Mouse (Mus musculus) CH12.LX (cell line): ENCODE results near the gene Emc6. TPM values are rescaled to one million over a fixed set of nuclear protein-coding genes. Genes with fewer than 3 reads are reported as not detected.

Experiments
- DNase-seq: peaks from one replicate; pipeline ENCODE4 v3.0.0-alpha.2; 2013; ENCODE audit errors: extremely low read depth
- H3K27ac ChIP-seq: 2 replicates; pipeline ENCODE4 v1.5.1; 2012; ENCODE audit warnings: low read depth, mild to moderate bottlenecking, control low read depth, moderate library complexity; ENCODE audit not compliant: insufficient read depth
- H3K27me3 ChIP-seq: replicated peaks from 2 replicates; pipeline ENCODE3; 2012; ENCODE audit warnings: inconsistent platforms
- H3K36me3 ChIP-seq, 2 experiments: replicated peaks in 1 of 2; 2 replicates each; pipeline versions ENCODE3 to v1.6.1; 2012; ENCODE audit warnings: inconsistent platforms in 1 of 2, low read length in 1 of 2, mild to moderate bottlenecking in 1 of 2, mixed read lengths in 1 of 2, moderate library complexity in 1 of 2; ENCODE audit not compliant: control insufficient read depth in 1 of 2, insufficient read depth in 1 of 2
- H3K4me1 ChIP-seq, 2 experiments: 2 replicates each; pipeline ENCODE4 v1.6.1; 2012; ENCODE audit warnings: inconsistent platforms in 1 of 2, moderate library complexity in 1 of 2; ENCODE audit not compliant: insufficient read depth in 2 of 2, control insufficient read depth in 1 of 2
- H3K4me2 ChIP-seq: 2 replicates; pipeline ENCODE4 v1.6.1; 2012; ENCODE audit warnings: low read depth, mild to moderate bottlenecking, control low read depth; ENCODE audit not compliant: poor library complexity, insufficient read depth, severe bottlenecking
- H3K4me3 ChIP-seq, 3 experiments: fragments of 150-350 bp in 1 of 3; sonication (generic) in 1 of 3; replicated peaks in 1 of 3; 2 replicates each; pipeline versions ENCODE3 to v1.5.1; 2011 to 2012; ENCODE audit warnings: low read depth in 2 of 3, low read length in 2 of 3, mild to moderate bottlenecking in 2 of 3, moderate library complexity in 2 of 3, control low read depth in 1 of 3, improper control_type of control experiment in 1 of 3, inconsistent platforms in 1 of 3, mixed read lengths in 1 of 3; ENCODE audit not compliant: poor library complexity in 1 of 3
- H3K79me2 ChIP-seq: replicated peaks from 2 replicates; pipeline ENCODE4 v1.6.1; 2012; ENCODE audit warnings: mild to moderate bottlenecking, moderate library complexity; ENCODE audit not compliant: control insufficient read depth, poor library complexity, insufficient read depth, severe bottlenecking; ENCODE audit errors: extremely low read depth
- H3K9ac ChIP-seq: 2 replicates; pipeline ENCODE4 v1.6.1; 2012; ENCODE audit warnings: low read depth, mild to moderate bottlenecking, control low read depth, moderate library complexity; ENCODE audit not compliant: insufficient read depth
- H3K9me3 ChIP-seq: replicated peaks from 2 replicates; pipeline ENCODE3; 2012; ENCODE audit warnings: low read length, inconsistent platforms, mixed read lengths
- CHD1 ChIP-seq: IDR thresholded peaks from 2 replicates; pipeline ENCODE4 v1.6.1; 2012; ENCODE audit warnings: low read depth, low read length, improper control_type of control experiment, inconsistent platforms
- CHD2 ChIP-seq: IDR thresholded peaks from 2 replicates; pipeline ENCODE4 v1.6.1; 2011; ENCODE audit warnings: low read length, improper control_type of control experiment
- CTCF ChIP-seq, 2 experiments: IDR thresholded peaks in 1 of 2; conservative IDR thresholded peaks in 1 of 2; 2 replicates each; pipeline ENCODE4 v1.5.1; 2011 to 2012; ENCODE audit warnings: low read depth in 2 of 2, low read length in 2 of 2, improper control_type of control experiment in 1 of 2, inconsistent platforms in 1 of 2, mild to moderate bottlenecking in 1 of 2, moderate library complexity in 1 of 2
- E2F4 ChIP-seq: IDR thresholded peaks from 2 replicates; pipeline ENCODE4 v1.6.1; 2011; ENCODE audit warnings: low read depth, low read length, improper control_type of control experiment; ENCODE audit not compliant: insufficient replicate concordance
- ELF1 ChIP-seq: IDR thresholded peaks from 2 replicates; pipeline ENCODE4 v1.6.1; 2014; ENCODE audit warnings: low read depth, mild to moderate bottlenecking, inconsistent platforms, low read length, improper control_type of control experiment
- GABPA ChIP-seq: IDR thresholded peaks from 2 replicates; pipeline ENCODE4 v1.6.1; 2012; ENCODE audit warnings: low read depth, low read length, improper control_type of control experiment, inconsistent platforms; ENCODE audit not compliant: insufficient replicate concordance
- HCFC1 ChIP-seq: IDR thresholded peaks from 2 replicates; pipeline ENCODE4 v1.6.1; 2012; ENCODE audit warnings: low read depth, mild to moderate bottlenecking, inconsistent platforms, low read length, improper control_type of control experiment
- IRF4 ChIP-seq: IDR thresholded peaks from 2 replicates; pipeline ENCODE4 v1.6.1; 2014; ENCODE audit warnings: low read depth, mild to moderate bottlenecking, inconsistent platforms, low read length, improper control_type of control experiment
- JUND ChIP-seq: conservative IDR thresholded peaks from 2 replicates; pipeline ENCODE4 v1.6.1; 2011; ENCODE audit warnings: low read depth, low read length, improper control_type of control experiment
- KAT2A ChIP-seq: IDR thresholded peaks from 2 replicates; pipeline ENCODE4 v1.6.1; 2012; ENCODE audit warnings: low read length, improper control_type of control experiment, inconsistent platforms; ENCODE audit not compliant: insufficient replicate concordance
- MAFK ChIP-seq: IDR thresholded peaks from 2 replicates; pipeline ENCODE4 v1.6.1; 2011; ENCODE audit warnings: low read length, improper control_type of control experiment; ENCODE audit not compliant: insufficient replicate concordance
- MAX ChIP-seq: IDR thresholded peaks from 2 replicates; pipeline ENCODE4 v1.6.1; 2011; ENCODE audit warnings: low read length, improper control_type of control experiment
- MAZ ChIP-seq: IDR thresholded peaks from 2 replicates; pipeline ENCODE4 v1.6.1; 2012; ENCODE audit warnings: low read depth, mild to moderate bottlenecking, inconsistent platforms, low read length, improper control_type of control experiment, moderate library complexity
- MXI1 ChIP-seq: IDR thresholded peaks from 2 replicates; pipeline ENCODE4 v1.6.1; 2011; ENCODE audit warnings: mild to moderate bottlenecking, low read depth, low read length, improper control_type of control experiment
- MYC ChIP-seq: IDR thresholded peaks from 2 replicates; pipeline ENCODE4 v1.6.1; 2011; ENCODE audit warnings: low read depth, mild to moderate bottlenecking, improper control_type of control experiment, low read length
- NRF1 ChIP-seq: IDR thresholded peaks from 2 replicates; pipeline ENCODE4 v1.6.1; 2014; ENCODE audit warnings: low read depth, mild to moderate bottlenecking, inconsistent platforms, low read length, improper control_type of control experiment, moderate library complexity
- PAX5 ChIP-seq: IDR thresholded peaks from 2 replicates; pipeline ENCODE4 v1.6.1; 2012; ENCODE audit warnings: low read length, inconsistent platforms, mixed read lengths
- POLR2AphosphoS2 ChIP-seq: IDR thresholded peaks from 2 replicates; pipeline ENCODE4 v1.6.1; 2011; ENCODE audit warnings: low read depth, low read length, improper control_type of control experiment
- RCOR1 ChIP-seq: conservative IDR thresholded peaks from 2 replicates; pipeline ENCODE4 v1.6.1; 2012; ENCODE audit warnings: low read depth, mild to moderate bottlenecking, inconsistent platforms, low read length, improper control_type of control experiment
- USF2 ChIP-seq: conservative IDR thresholded peaks from 2 replicates; pipeline ENCODE4 v1.6.1; 2011; ENCODE audit warnings: low read depth, low read length, improper control_type of control experiment
- ZC3H11A ChIP-seq: IDR thresholded peaks from 2 replicates; pipeline ENCODE4 v1.6.1; 2012; ENCODE audit warnings: low read depth, mild to moderate bottlenecking, inconsistent platforms, low read length, improper control_type of control experiment
- ZKSCAN1 ChIP-seq: IDR thresholded peaks from 2 replicates; pipeline ENCODE4 v1.6.1; 2012; ENCODE audit warnings: low read depth, inconsistent platforms, low read length, improper control_type of control experiment, borderline replicate concordance
- ZNF384 ChIP-seq: IDR thresholded peaks from 2 replicates; pipeline ENCODE4 v1.6.1; 2012; ENCODE audit warnings: low read depth, low read length, improper control_type of control experiment, inconsistent platforms
- dilution Hi-C: fragments of 300-500 bp; cut with MboI; formaldehyde crosslinking; loops from 2 replicates; pipeline ENCODE4 v1.14.3; 2020; ENCODE audit warnings: low sequenced_read_pairs; ENCODE audit not compliant: extremely low pct_unique_long_range_greater_than_20kb, extremely low pct_ligation_motif_present
- in situ Hi-C: fragments of 300-500 bp; cut with MboI; formaldehyde crosslinking; loops from 3 replicates; pipeline ENCODE4 v1.14.3; 2019; ENCODE audit warnings: low sequenced_read_pairs, low pct_ligation_motif_present, low pct_unique_long_range_greater_than_20kb, mixed read lengths
- polyA plus RNA-seq: library from polyadenylated mRNA; unstranded; fragments of >175 nt; gene quantifications from 2 replicates; pipeline ENCODE4 v1.2.1, GENCODE M21; 2012; ENCODE audit warnings: low read depth; ENCODE audit not compliant: insufficient read length
- total RNA-seq, 2 experiments: library from RNA; depleted of rRNA; stranded (reverse); fragments of 300-350 nt in 1 of 2; fragments of >200 nt in 1 of 2; gene quantifications; 2 replicates each; pipeline ENCODE4 v1.2.3; 2012 to 2014

Emc6 gene
- total and polyA plus RNA-seq, 3 experiments, result 124 to 292 (median 138) TPM

DNA sequence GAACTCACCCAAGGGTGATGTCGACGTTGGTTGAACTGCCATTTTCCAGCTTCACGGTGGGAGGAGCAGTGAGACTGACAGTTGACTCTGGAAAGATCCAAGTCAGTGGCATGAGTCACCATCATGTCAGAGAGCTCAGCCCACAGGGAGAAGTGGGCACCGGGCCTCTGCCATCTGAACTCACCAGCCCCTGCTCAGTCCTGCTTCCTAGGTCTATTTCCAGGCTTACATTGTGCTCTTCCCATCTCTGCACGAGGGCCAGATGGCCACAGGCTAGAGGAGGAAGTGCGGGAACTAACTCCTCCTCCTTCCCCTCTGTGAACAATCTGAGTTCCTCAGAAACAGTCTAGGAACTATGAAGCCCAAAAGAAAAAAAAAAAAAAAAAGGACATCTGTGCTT is 16.2 kb upstream of the Emc6 start:
- Histone ChIP-seq H3K79me2 (no peaks in the 10 kb centered on the region), H3K27me3 (no peaks in the 10 kb centered on the region), H3K9me3 (no peaks in the 10 kb centered on the region), H3K9ac (no peak overlapping the region), H3K36me3 (peaks cover 0 to 38% of the 10 kb centered on the region in 2 experiments), H3K27ac (no peak overlapping the region), H3K4me3 (no peak overlapping the region), H3K4me2 (no peak overlapping the region), H3K4me1 (peaks cover 2 to 9% of the 10 kb centered on the region in 2 experiments; a peak in 1 of 4 replicates)
- in situ Hi-C loops (no loop called here), dilution Hi-C loops (no loop called here)
- no peak for TF ChIP-seq JUND
- TF ChIP-seq MAZ, result no peak
- no peak for TF ChIP-seq IRF4
- no peak for TF ChIP-seq PAX5
- TF ChIP-seq MAFK, result no peak
- TF ChIP-seq E2F4, result no peak
- no peak for TF ChIP-seq RCOR1
- TF ChIP-seq ZNF384, result no peak
- no peak for TF ChIP-seq ZKSCAN1
- TF ChIP-seq MYC, result no peak
- TF ChIP-seq KAT2A, result no peak
- TF ChIP-seq ELF1, result no peak
- no peak for TF ChIP-seq MXI1
- TF ChIP-seq USF2, result no peak
- no peak for TF ChIP-seq HCFC1
- no peak for TF ChIP-seq CHD1
- no peak for TF ChIP-seq GABPA
- DNase-seq, result no peak

DNA sequence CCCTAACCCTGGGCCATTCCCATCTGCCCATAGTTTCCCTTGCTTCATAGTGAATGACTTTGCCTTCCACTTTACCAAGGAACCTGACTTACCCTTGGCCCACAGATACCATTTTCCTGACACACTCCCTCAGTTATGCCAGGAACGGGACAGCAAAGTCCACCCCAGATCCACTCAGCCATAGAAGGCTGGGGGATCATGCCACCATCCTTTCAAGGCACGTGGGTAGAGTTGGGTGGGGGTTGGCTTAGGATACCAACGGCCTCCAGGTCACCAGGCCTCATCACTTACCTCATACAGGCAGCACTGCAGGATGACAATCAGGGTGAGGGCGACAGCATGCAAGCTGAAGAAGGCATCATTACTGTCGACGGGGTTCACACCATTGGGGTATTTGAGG is 10.4 kb upstream of the Emc6 start:
- no peak for DNase-seq
- in situ Hi-C loops (no loop called here), dilution Hi-C loops (no loop called here)
- Histone ChIP-seq H3K27me3 (no peaks in the 10 kb centered on the region), H3K79me2 (no peaks in the 10 kb centered on the region), H3K36me3 (peaks cover 5 to 67% of the 10 kb centered on the region in 2 experiments), H3K9me3 (no peaks in the 10 kb centered on the region), H3K4me3 (no peak overlapping the region), H3K4me2 (no peak overlapping the region), H3K27ac (no peak overlapping the region), H3K4me1 (no peaks in the 10 kb centered on the region), H3K9ac (no peak overlapping the region)
- no peak for TF ChIP-seq NRF1
- TF ChIP-seq MAX, result no peak
- TF ChIP-seq CHD2, result no peak
- no peak for TF ChIP-seq MAZ
- TF ChIP-seq POLR2AphosphoS2, result no peak
- TF ChIP-seq MYC, result no peak
- TF ChIP-seq CTCF (conservative IDR thresholded peaks at IDR 0.05 in 1 of 2, IDR thresholded peaks at IDR 0.05 in 1 of 2; ENCODE audit: low read depth in 2 of 2, low read length in 2 of 2), result no peak
- no peak for TF ChIP-seq ZC3H11A
